Mouse (Mus musculus): ENCODE results near the gene Slc7a3. TPM values are rescaled to one million over a fixed set of nuclear protein-coding genes. Genes with fewer than 3 reads are reported as not detected.

Slc7a3 gene
- total RNA-seq (2014; fragmentation: Nextera tagmentation) (not detected in 2 replicates), total RNA-seq (2017) (0.44 TPM in 1 of 2 replicates, not detected in the other), polyA plus RNA-seq (2012) (not detected in 2 replicates)

DNA sequence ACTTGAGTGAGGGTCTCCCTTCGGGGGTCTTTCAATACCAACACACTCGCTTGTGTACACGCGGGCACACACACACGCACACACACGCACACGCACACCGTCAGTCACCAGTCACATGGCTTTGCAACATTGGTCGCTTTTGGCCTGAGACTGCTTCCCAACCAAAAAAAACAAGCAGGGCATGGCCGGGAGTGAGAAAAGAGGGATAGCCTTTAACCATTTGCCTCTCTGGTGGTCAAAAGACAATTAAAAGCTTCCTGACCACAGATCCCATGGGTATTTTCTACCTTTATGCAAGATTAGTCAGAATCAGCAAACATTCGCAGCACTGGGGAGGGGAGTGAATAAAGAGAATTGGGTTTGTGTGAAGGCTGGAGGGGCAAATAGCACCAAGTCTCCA is at the start of gene Slc7a3:
Gene Slc7a3, minus strand, starts transcription at position 101 of the 400 bp plus-strand sequence.
- peaks cover 3% of the 10 kb centered on the region; the same call in 1 of the 2 replicates for H3K27me3 ChIP-seq (ENCODE audit: insufficient read depth, low read length)
- no peak for DNase-seq (ENCODE audit: low spot score)
- no peaks in the 10 kb centered on the region for H3K36me3 ChIP-seq (replicated peaks)
- no peak for ATAC-seq (ENCODE audit: extremely low read depth, insufficient number of reproducible peaks, low FRiP score, poor library complexity, severe bottlenecking)
- TF ChIP-seq CTCF (IDR thresholded peaks at IDR 0.05; ENCODE audit: low read depth, low read length): no peak
- no peak for TF ChIP-seq GATA2 (IDR thresholded peaks at IDR 0.05; ENCODE audit: borderline replicate concordance, low read depth, low read length)
- no peak for TF ChIP-seq POLR2AphosphoS5 (IDR thresholded peaks at IDR 0.05; ENCODE audit: insufficient replicate concordance, low read depth, low read length)
- TF ChIP-seq GATA1 (IDR thresholded peaks at IDR 0.05; ENCODE audit: borderline replicate concordance, low read length): no peak
- no peak for TF ChIP-seq TAL1 (conservative IDR thresholded peaks at IDR 0.05; ENCODE audit: low read depth, low read length)
- H3K4me1 ChIP-seq (ENCODE audit: insufficient read depth, low read depth, low read length): no peaks in the 10 kb centered on the region
- H3K9me3 ChIP-seq (replicated peaks): no peaks in the 10 kb centered on the region
- no peak within 1 kb of the TSS for H3K4me3 ChIP-seq (ENCODE audit: low read depth, low read length)

DNA sequence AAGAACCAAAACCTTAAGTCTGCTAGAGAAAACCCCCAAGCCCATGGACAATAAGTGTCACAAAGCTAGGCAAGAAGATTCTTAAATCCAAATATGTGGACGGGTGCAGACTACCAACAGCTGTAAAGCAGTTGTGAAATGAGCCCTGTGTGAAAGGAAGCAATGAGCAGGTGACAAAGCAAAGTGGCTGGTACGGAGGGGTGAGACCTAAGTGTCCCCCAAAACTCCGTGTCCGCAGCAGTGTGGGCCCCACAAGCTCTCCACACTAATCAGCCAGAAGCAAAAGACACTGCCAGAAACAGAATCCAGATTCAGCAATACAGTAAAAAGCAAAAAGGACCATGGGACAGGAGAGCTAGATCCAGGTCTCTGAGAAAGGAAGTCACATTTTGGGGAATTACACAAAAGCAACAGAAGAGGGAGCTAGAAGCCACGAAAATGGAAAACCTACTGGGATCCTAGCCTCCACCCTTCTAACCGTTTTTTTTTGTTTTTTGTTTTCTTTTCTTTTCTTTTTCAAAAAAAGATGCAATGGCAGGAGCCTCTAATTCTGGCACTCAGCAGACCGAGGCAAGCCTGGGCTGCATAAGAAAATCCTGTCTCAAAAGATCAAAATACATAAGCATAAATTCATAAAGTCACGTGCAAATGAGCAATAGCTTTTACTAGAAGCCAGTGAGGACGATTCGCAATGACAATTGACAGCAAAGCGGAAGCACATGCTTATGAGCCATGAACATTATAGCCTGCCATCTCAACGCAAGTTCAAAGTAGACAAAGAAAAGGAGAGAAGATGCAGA is 46.4 kb upstream of the Slc7a3 start:
- ATAC-seq (ENCODE audit: extremely low read depth, insufficient number of reproducible peaks, low FRiP score, poor library complexity, severe bottlenecking): no peak
- DNase-seq (ENCODE audit: low spot score): peak; percentile 1

DNA sequence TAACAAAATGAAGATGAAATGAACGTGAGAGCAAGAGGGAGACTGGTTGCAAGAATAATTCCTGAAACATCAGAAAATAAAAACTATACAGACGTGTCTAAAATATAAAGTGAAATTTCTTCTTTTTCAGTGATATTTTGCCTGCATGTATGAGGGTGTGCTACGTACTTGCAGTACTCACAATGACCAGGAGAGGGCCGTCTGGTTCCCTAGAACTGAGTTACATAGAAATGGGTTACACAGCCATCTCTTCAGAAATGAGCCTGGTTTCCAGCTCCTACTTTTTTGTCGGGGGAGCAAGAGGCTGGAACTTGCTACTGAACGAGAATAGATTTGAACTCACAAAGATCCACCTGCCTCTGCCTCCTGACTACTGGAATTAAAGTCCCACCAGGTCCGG is 45.2 kb upstream of the Slc7a3 start:
- ATAC-seq (ENCODE audit: extremely low read depth, insufficient number of reproducible peaks, low FRiP score, poor library complexity, severe bottlenecking) (no peak), DNase-seq (ENCODE audit: low spot score) (no peak)
- H3K27me3 ChIP-seq (ENCODE audit: insufficient read depth, low read length): no peaks in the 10 kb centered on the region
- no peaks in the 10 kb centered on the region for H3K9me3 ChIP-seq (replicated peaks)
- H3K36me3 ChIP-seq (replicated peaks): no peaks in the 10 kb centered on the region
- no peak for TF ChIP-seq TAL1 (conservative IDR thresholded peaks at IDR 0.05; ENCODE audit: low read depth, low read length)
- no peak for TF ChIP-seq GATA2 (IDR thresholded peaks at IDR 0.05; ENCODE audit: borderline replicate concordance, low read depth, low read length)
- no peak for TF ChIP-seq GATA1 (IDR thresholded peaks at IDR 0.05; ENCODE audit: borderline replicate concordance, low read length)
- TF ChIP-seq CTCF (IDR thresholded peaks at IDR 0.05; ENCODE audit: low read depth, low read length): peak; percentile 30; the same call in 1 of the 2 replicates
- no peak overlapping the region for H3K4me3 ChIP-seq (ENCODE audit: low read depth, low read length)
- no peaks in the 10 kb centered on the region for H3K4me1 ChIP-seq (ENCODE audit: insufficient read depth, low read depth, low read length)

More for the DNA sequence above, 46.4 kb upstream of the Slc7a3 start:
- Histone ChIP-seq H3K27me3 (ENCODE audit: insufficient read depth, low read length) (no peaks in the 10 kb centered on the region), H3K9me3 (replicated peaks) (no peaks in the 10 kb centered on the region), H3K36me3 (replicated peaks) (no peaks in the 10 kb centered on the region), H3K4me1 (ENCODE audit: insufficient read depth, low read depth, low read length) (no peaks in the 10 kb centered on the region), H3K4me3 (ENCODE audit: low read depth, low read length) (no peak overlapping the region)
- TF ChIP-seq TAL1 (conservative IDR thresholded peaks at IDR 0.05; ENCODE audit: low read depth, low read length) (no peak), POLR2AphosphoS5 (IDR thresholded peaks at IDR 0.05; ENCODE audit: insufficient replicate concordance, low read depth, low read length) (no peak), CTCF (IDR thresholded peaks at IDR 0.05; ENCODE audit: low read depth, low read length) (no peak), GATA1 (IDR thresholded peaks at IDR 0.05; ENCODE audit: borderline replicate concordance, low read length) (no peak), GATA2 (IDR thresholded peaks at IDR 0.05; ENCODE audit: borderline replicate concordance, low read depth, low read length) (no peak)

DNA sequence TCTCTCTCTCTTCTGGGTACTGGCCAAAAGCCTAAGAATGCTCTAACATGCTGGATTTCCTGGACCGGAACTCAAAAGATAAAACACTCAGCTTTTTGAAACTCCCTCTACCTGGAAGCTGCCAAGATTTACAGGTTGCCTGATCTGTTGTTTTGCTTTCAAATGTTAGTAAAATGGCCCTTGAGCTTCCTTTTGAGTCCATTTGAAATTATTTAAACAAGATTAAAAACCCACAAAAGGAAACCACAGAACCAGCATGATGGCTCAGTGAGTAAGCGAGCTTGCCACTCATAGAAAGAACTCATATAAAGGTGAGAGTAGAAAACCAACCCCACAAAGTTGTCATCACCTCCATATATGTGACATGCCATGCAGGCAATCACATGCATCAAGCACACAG is 42.7 kb upstream of the Slc7a3 start:
- no peak for ATAC-seq (ENCODE audit: extremely low read depth, insufficient number of reproducible peaks, low FRiP score, poor library complexity, severe bottlenecking)
- no peak for TF ChIP-seq GATA2 (IDR thresholded peaks at IDR 0.05; ENCODE audit: borderline replicate concordance, low read depth, low read length)
- no peak for TF ChIP-seq POLR2AphosphoS5 (IDR thresholded peaks at IDR 0.05; ENCODE audit: insufficient replicate concordance, low read depth, low read length)
- TF ChIP-seq CTCF (IDR thresholded peaks at IDR 0.05; ENCODE audit: low read depth, low read length): no peak
- Histone ChIP-seq H3K4me1 (ENCODE audit: insufficient read depth, low read depth, low read length) (no peaks in the 10 kb centered on the region), H3K9me3 (replicated peaks) (no peaks in the 10 kb centered on the region), H3K27me3 (ENCODE audit: insufficient read depth, low read length) (no peaks in the 10 kb centered on the region), H3K4me3 (ENCODE audit: low read depth, low read length) (no peak overlapping the region), H3K36me3 (replicated peaks) (no peaks in the 10 kb centered on the region)
- DNase-seq (ENCODE audit: low spot score): no peak

DNA sequence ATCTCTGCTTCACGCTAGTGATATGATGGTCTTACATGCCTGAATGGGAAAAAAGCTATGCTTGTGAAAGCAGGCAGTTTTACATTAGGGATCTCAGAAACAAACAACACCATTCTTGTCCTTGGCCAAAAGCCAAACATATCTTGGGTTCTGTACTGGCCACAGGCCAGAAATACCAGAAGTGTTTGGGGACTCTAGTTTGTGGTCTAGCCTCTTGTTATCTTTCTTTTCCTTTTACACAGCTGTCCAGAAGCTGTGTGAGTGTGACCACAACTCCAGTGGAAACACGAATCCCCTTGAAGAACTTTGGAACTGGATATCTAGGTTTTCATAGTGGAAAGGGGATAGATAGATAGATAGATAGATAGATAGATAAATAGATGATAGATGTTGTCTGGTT is 41.2 kb upstream of the Slc7a3 start:
- Histone ChIP-seq H3K36me3 (replicated peaks) (no peaks in the 10 kb centered on the region), H3K27me3 (ENCODE audit: insufficient read depth, low read length) (no peaks in the 10 kb centered on the region), H3K4me3 (ENCODE audit: low read depth, low read length) (no peak overlapping the region), H3K4me1 (ENCODE audit: insufficient read depth, low read depth, low read length) (no peaks in the 10 kb centered on the region), H3K9me3 (replicated peaks) (no peaks in the 10 kb centered on the region)
- no peak for ATAC-seq (ENCODE audit: extremely low read depth, insufficient number of reproducible peaks, low FRiP score, poor library complexity, severe bottlenecking)
- no peak for DNase-seq (ENCODE audit: low spot score)
- TF ChIP-seq GATA1 (IDR thresholded peaks at IDR 0.05; ENCODE audit: borderline replicate concordance, low read length): no peak
- no peak for TF ChIP-seq TAL1 (conservative IDR thresholded peaks at IDR 0.05; ENCODE audit: low read depth, low read length)
- no peak for TF ChIP-seq CTCF (IDR thresholded peaks at IDR 0.05; ENCODE audit: low read depth, low read length)
- TF ChIP-seq GATA2 (IDR thresholded peaks at IDR 0.05; ENCODE audit: borderline replicate concordance, low read depth, low read length): no peak
- TF ChIP-seq POLR2AphosphoS5 (IDR thresholded peaks at IDR 0.05; ENCODE audit: insufficient replicate concordance, low read depth, low read length): no peak

DNA sequence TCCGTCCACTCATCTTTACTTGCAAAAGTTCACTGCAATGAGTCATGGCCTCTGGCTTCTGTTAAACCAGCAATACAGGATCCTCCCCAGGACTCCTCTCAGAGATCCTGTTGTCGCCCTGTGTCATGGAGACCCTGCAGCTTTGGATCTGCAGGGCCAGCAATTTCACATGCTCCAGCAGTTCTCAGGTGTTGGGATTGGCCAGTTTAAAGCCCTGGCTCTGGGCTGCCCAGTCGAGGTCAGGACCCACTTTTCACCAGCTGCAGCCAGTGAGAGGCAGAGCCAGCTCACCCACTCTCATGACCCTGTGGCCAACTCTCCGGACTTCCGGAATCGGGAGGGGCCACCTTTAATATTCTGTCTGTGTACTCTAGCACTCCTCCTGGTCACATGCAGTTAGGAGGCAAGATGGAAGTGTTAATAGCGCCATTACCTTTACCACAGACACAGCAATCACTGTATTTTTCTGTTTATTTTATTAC is 40.7 kb upstream of the Slc7a3 start:
- no peak for ATAC-seq (ENCODE audit: extremely low read depth, insufficient number of reproducible peaks, low FRiP score, poor library complexity, severe bottlenecking)
- DNase-seq (ENCODE audit: low spot score): peak; percentile 1
- TF ChIP-seq GATA2 (IDR thresholded peaks at IDR 0.05; ENCODE audit: borderline replicate concordance, low read depth, low read length) (no peak), POLR2AphosphoS5 (IDR thresholded peaks at IDR 0.05; ENCODE audit: insufficient replicate concordance, low read depth, low read length) (no peak), GATA1 (IDR thresholded peaks at IDR 0.05; ENCODE audit: borderline replicate concordance, low read length) (no peak), CTCF (IDR thresholded peaks at IDR 0.05; ENCODE audit: low read depth, low read length) (no peak), TAL1 (conservative IDR thresholded peaks at IDR 0.05; ENCODE audit: low read depth, low read length) (no peak)

More for the DNA sequence above, 40.7 kb upstream of the Slc7a3 start:
- Histone ChIP-seq H3K9me3 (replicated peaks) (no peaks in the 10 kb centered on the region), H3K36me3 (replicated peaks) (no peaks in the 10 kb centered on the region), H3K27me3 (ENCODE audit: insufficient read depth, low read length) (no peaks in the 10 kb centered on the region), H3K4me1 (ENCODE audit: insufficient read depth, low read depth, low read length) (no peaks in the 10 kb centered on the region), H3K4me3 (ENCODE audit: low read depth, low read length) (no peak overlapping the region)
